Mouse (Mus musculus) heart, adult 18-20 months (tissue): ENCODE results near the gene Clec16a. TPM values are rescaled to one million over a fixed set of nuclear protein-coding genes. Genes with fewer than 3 reads are reported as not detected.

Experiments used
- DNase-seq, 2 experiments: peaks; one replicate each; pipeline ENCODE4 v3.0.0; 2021 to 2022; ENCODE audit warnings: mixed read lengths in 1 of 2
- total RNA-seq, 2 experiments: library from RNA; stranded (reverse); gene quantifications; 2 replicates each; pipeline ENCODE4 v1.2.3; 2021

Clec16a gene
- total RNA-seq, 2 experiments from 2014 or later, result 54.5 to 57.2 TPM

DNA sequence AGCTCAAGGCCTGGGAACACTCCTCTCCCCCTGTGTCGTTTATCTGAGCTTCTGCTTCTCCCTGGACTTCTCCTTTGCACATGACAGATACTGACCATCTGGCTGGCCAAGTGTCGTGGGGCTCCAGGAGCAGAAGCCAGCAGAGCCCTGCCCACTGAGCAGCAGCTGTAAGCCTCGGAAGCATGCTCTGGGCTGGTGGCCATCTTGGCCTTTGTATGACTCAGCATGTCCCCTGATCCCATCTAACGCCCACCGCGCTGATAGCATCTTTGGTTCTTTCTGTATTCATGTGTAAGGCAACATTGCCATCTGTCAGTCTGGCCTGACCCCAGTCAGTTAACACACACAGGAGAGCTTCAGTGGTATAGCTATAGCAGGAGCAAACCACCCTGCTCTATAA is 174.8 kb downstream of the Clec16a start:
- peak in 1 of 2 experiments; percentile 41 for DNase-seq

- DNase-seq, result no peak
Measured at GRCm38 (mm10) chr16:10722882-10723544, 177.9 kb downstream of the Clec16a start.

DNA sequence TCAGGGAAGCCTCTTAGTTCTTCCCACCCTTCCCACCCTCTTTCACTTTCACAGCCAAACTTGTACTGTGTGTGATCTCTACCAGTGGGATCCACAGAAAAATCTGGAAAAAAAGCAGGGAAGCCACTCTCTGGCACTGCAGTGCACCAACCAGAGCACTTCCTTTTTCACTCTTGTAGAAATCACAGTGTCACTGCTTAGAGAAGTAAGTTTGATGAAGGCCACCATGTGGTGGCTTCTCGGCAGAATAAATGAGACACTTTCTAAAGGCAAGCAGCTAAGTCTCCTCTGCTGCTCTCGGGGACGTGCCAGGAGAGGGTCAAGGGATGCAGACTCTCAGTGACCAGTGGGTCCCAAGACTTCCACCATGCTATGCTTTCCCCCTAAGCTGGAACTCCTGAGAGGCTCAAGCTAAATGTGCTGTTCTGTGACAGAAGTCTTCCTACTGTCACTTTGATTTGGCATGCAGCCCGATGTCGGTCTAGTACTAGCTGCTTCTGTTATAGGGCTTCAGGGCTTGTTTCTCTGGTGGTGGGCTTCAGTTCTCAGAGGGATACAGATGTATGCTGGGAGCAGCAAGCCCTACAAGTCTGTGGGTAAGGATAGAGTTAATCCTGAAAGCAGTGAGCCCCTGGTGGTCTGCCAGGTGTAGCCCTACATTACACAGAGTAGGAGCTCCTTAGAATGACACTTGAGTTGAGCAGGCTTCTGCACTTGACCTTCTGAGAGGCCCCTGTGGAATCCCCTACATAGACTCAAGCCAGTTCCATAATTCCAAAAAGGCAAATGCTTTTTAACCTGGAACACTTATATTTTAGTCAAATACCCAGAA is 178.9 kb downstream of the Clec16a start:
- DNase-seq, result no peak

- DNase-seq, result no peak
Measured at GRCm38 (mm10) chr16:10725156-10725555, 180.0 kb downstream of the Clec16a start.

DNA sequence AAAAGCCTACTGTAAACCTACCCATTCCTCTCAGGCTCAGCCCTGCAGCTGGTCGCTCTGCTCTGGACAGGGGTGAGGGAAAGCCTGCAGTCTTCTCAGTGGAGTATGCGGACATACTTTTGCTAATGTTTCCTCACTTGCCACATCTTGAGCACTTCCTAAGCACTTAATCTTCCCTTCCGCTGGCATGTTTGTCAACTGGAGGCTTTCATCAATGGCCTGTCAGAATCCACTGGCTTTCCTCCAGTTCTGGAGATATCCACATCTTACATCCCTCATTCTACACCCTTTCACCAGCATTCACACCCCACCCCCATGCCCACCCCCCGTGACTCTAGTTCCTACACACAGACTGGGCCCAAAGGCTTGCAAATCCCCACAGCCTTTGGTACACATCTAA is 182.5 kb downstream of the Clec16a start:
- no peak for DNase-seq

- no peak for DNase-seq
Measured at GRCm38 (mm10) chr16:10728886-10729285, 183.7 kb downstream of the Clec16a start.

DNA sequence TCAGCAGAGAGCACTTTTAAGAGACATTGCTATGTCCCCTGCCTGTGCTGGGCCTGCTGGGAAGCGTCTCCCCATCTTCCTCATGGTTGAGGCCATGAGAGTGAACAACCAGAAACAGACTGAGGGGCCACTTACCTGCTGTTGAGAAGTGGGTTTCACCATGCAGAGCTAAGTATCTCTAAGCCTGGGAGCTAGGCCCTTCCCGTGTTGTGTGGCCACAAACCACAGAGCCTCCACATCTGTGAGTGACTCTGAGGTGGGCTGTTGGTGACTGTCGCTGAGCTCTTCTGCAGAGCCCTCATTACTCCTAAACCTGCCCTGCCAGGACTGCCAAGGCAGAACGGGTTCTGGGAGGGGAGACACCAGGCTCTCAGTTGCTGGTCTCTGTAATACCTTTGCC is 185.8 kb downstream of the Clec16a start:
- DNase-seq, result no peak

GRCm38 (mm10) chr16:10731785-10732184 is 186.6 kb downstream of the Clec16a start:
- DNase-seq, result no peak

DNA sequence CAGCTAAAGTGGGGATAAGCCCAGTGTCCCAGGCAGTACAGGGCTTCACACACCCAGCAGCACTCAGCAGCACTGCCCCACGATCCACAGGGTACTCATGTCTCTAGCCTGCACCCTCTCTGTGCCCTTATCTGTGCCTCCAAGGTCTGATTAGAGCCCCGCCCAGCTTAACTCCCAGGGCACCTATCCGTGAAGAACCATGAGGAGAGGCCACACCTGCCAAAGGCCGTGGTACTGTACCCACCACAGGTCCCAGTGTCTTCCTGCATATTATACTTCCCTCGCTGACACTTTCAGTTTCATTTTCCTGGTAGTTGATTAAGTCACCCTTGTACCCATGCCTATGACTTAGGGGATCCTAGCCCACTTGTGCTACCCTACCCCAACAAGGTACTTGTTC is 187.3 kb downstream of the Clec16a start:
- no peak for DNase-seq

DNA sequence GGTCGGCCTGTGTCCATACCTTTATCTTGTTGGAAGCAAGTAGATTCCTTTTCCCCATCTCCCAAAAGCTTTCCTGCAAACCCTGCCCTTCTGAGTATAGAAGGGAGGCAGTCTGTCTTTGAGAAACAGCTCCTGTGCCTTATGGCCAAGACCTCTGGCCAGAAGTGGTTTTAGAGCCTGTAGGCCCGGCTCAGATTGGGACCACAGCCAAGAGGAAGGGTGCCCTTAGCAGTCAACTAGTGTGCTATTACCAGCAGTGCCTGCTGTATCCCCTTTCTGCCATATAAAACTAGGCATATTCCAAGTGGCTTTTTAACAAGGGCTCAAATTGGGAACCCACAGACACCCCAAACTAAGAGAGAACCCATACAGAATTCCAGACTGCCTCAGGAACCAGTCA is 190.6 kb downstream of the Clec16a start:
- peak; percentile 33 to 34 for DNase-seq

DNA sequence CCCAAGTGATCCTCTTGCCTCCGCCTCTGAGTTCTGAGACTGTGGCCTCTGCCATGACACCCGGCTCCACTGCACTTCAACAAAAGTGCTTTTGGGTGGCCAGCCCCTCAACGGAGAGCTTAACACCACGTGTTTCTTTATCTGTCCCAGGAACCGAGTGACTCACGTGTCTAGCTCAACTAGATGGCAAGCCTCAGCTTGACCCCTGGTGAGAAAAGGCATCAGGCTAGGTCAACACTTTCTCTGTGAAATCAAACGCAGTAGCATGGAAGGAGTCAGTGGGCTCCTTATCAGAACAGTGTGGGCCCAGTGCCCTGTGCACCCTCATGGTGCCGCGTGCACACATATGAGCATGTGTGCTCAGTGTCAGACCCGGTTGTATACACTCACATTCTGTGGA is 191.2 kb downstream of the Clec16a start:
- no peak for DNase-seq

DNA sequence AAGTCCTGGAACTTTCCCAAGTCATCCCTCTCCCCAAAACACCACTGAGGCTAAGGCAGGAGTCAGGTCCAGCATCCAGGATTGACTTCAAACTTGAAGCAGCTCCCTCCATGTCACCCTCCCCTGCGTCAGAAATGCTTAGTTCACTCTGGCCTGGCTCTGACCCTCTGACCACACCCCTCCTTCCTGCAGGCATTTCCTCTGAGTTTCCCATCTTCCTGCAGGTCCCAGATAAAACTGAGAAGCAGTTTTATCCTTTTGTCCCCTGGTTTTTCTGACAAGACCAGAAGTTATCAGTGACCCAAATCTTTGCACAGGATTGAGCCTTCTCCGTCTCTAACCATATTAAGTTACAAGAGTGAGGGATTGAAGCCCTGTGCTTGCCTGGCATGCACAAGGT is 192.4 kb downstream of the Clec16a start:
- DNase-seq, result peak; percentile 55 to 80

- no peak for DNase-seq
Measured at GRCm38 (mm10) chr16:10738866-10739265, 193.7 kb downstream of the Clec16a start.

DNA sequence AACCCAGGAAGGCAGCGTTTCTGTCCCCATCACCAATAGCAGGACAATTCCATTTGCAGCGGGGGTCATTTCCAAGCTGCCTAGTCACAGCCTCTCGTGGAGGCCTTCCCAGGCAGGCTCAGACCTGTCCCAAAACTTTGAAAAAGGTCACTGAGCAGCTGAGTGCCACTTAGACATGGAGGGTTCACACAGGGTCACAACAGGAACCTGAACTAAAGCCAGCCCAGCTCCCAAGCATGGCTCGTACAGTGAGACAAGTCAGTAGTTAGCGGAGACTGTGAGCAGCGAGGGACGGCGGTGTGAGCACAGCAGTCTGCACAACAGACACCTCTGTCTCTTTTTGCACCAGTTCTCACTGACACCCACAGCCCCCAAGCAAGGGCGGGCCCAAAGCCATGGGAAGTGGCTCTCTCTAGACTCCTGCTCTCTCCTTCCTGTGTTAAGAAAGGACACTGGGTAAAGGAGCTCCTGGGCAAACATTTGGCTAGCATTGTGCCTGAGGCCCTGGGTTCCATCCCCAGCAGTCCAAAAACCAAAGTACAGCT is 194.8 kb downstream of the Clec16a start:
- DNase-seq, result peak; percentile 56 to 60

GRCm38 (mm10) chr16:10741082-10741481 is 195.9 kb downstream of the Clec16a start:
- DNase-seq, result peak; percentile 51 to 79

DNA sequence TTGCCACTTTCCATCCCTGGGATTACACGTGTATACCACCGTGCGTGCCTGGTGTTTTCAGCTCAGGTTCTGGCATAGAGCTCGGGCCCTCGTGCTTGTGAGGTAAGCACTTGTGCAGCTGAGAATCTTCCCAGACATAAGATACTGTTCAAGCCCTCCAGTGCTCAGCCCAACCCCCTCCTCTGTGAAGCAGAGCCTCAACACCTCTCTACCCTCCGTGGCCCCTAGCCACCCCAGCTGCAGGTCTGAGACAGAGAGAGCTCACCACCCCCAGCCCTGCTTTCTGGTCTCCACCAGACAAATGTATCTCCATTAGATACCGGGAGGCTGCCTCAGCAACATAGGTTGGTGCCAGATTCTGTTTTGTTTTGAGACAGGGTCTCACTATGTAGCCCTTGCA is 204.1 kb downstream of the Clec16a start:
- DNase-seq, result no peak

DNA sequence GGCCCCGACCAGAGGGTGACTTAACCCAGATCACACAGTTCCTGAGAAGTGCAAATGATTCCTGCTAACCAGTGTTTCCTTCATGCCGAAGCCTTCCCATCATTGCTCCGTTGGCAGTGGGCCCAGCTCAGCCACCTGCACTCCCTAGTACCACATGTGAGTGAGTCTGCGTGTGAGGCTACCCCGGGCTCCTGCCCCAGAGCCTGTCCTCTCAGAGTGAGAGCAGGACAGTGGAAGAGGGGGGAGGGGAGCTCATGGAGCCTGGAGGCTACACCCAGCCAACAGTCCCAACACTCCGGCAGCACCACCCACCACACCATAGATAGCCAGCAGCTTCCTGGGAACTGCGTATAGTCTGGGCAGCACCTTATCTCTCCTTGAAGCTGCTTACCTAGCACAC is 204.7 kb downstream of the Clec16a start:
- DNase-seq, result no peak

- no peak for DNase-seq
Measured at GRCm38 (mm10) chr16:10754521-10755296, 209.6 kb downstream of the Clec16a start.

DNA sequence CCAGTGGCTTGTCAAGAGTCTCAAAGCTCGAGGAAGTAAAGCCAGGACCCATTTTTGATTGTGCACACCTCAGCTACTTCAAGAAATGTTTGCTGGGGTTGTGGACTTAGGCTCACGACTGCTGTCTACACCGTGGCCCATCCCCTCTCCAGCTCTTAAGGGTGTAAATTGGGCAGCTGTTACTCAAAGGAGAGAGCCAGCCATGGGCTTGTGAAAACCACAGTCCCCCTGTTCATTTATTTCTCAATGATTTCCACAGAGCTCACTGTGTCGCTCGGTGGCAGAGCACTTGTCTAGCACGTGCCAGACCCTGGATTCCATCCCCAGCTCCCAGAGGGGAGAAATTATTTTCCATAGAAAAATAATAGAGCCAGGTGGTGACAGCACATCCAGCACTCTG is 211.0 kb downstream of the Clec16a start:
- no peak for DNase-seq

DNA sequence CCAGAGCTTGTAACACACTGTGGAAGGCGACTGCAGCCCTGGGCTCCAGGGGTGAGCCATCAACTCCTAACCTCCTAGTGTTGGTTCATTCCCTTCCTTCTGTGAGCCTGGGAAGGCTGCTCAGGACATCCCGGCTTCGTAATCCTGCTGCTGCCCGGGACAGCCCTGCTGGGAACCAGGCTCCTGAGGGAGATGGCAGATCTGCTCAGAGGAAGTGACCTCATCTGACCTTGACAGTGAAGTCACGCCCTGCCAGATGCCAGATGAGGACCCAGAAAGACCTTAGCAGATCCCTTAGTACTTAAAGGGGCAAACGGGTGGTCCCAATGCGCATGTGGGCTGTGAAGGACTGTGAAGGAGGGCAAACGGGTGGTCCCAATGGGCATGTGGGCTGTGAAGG is 216.0 kb downstream of the Clec16a start:
- DNase-seq, result peak in 1 of 2 experiments; percentile 50

DNA sequence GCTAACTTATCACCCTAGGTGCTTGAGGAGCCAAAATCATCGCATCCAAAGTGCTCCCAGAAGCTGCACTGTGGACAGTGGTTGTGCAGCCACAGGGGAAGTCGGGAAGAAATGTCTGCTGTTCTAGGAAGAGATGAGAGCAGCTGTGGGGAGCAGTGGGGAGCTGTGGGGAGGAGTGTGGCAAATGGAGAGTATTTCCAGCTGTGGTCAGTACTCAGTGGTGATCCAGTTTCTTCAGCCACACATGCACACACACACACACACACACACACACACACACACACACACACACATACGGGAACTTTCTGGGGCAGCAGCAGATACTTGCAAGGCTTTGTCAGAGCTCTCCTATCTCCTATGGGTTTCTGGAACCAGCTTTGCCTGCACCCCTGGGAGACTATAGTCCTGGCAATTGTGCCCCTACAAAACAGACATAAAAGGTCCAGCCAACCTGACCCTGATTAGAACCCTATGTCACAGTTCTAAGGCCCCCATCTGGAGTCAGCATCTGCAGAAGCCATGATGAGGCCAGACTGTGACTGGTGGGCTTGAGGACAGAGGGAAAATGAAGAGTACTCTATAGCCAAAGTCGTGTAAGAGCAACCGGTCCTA is 217.5 kb downstream of the Clec16a start:
- DNase-seq, result peak in 1 of 2 experiments; percentile 41
